Mouse (Mus musculus) limb, embryonic 11.5 days (tissue): ENCODE results near the gene Dmrta1. TPM values are rescaled to one million over a fixed set of nuclear protein-coding genes. Genes with fewer than 3 reads are reported as not detected.

Experiments used
- ATAC-seq: fragments of 200-750 bp; cut with Nextera tagmentation; 2 replicates; pipeline ENCODE4 v1.8.0; 2017; ENCODE audit warnings: low read depth; ENCODE audit not compliant: insufficient number of reproducible peaks, low FRiP score, low TSS enrichment
- DNase-seq: peaks from one replicate; pipeline ENCODE4 v3.0.0-alpha.2; 2015; ENCODE audit warnings: low spot score
- H3K27ac ChIP-seq: fragments of 300-500 bp; sonication (generic); replicated peaks from 2 replicates; pipeline ENCODE4 v1.5.1; 2014; ENCODE audit warnings: low read depth, mild to moderate bottlenecking, low read length
- H3K27me3 ChIP-seq: fragments of 300-500 bp; sonication (generic); 2 replicates; pipeline ENCODE4 v1.6.1; 2014; ENCODE audit warnings: mild to moderate bottlenecking, low read length, mixed read lengths; ENCODE audit not compliant: control insufficient read depth, insufficient read depth
- H3K36me3 ChIP-seq: fragments of 300-500 bp; sonication (generic); 2 replicates; pipeline ENCODE4 v1.6.1; 2014; ENCODE audit warnings: mild to moderate bottlenecking, low read length, moderate library complexity, mixed read lengths; ENCODE audit not compliant: control insufficient read depth, insufficient read depth
- H3K4me1 ChIP-seq: fragments of 300-500 bp; sonication (generic); 2 replicates; pipeline ENCODE4 v1.6.1; 2014; ENCODE audit warnings: low read length, mixed read lengths; ENCODE audit not compliant: control insufficient read depth, insufficient read depth
- H3K4me2 ChIP-seq: fragments of 300-500 bp; sonication (generic); 2 replicates; pipeline ENCODE4 v1.6.1; 2014; ENCODE audit warnings: low read depth, mild to moderate bottlenecking, moderate library complexity; ENCODE audit not compliant: severe bottlenecking
- H3K4me3 ChIP-seq: fragments of 300-500 bp; sonication (generic); 2 replicates; pipeline ENCODE4 v1.5.1; 2014; ENCODE audit warnings: low read depth, low read length
- H3K9ac ChIP-seq: fragments of 300-500 bp; sonication (generic); 2 replicates; pipeline ENCODE4 v1.6.1; 2014; ENCODE audit warnings: mild to moderate bottlenecking, low read length
- H3K9me3 ChIP-seq: fragments of 300-500 bp; sonication (generic); 2 replicates; pipeline ENCODE4 v1.6.1; 2016; ENCODE audit warnings: low read length; ENCODE audit not compliant: control insufficient read depth
- WGBS: fragments of 180-500 bp; shearing (Covaris S2); extraction: QIAGEN DNeasy Blood & Tissue Kit; methylation state at CpG from one replicate; pipeline ENCODE4 v1.1.7; 2014; 5-methylcytosine and 5-hydroxymethylcytosine counted together
- polyA plus RNA-seq: library from polyadenylated mRNA; unstranded; fragments of >200 nt; fragmentation: Nextera tagmentation; extraction: Ambion mirVana; gene quantifications from 2 replicates; pipeline ENCODE4 v1.2.1, GENCODE M21; 2014

Dmrta1 gene
- polyA plus RNA-seq = 0.99 and 1.8 TPM in 2 replicates

DNA sequence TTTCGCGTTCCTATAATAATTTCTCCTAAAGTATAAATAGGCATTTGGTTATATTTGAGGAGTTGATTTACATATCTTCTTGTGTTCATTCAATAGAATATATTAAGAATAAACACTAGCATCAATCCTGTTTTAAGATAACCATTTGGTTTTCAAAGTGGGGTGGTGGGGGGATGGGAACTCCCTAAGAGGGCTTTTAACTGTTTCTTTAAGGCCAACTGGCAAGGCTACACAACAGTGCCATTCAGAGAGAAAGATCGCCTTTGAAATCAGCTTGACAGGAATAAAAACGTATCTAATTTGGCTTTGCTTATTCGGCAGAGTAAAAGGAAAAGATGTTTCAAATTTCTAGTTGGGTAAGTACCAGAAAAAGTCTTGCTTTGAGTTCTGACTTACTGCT is at the start of gene Dmrta1:
Gene Dmrta1 (plus strand): TSS at position 242 of the 400 bp plus-strand sequence.
- no peaks in the 10 kb centered on the region for H3K9me3 ChIP-seq
- no peak within 1 kb of the TSS for H3K4me3 ChIP-seq
- no peaks in the 10 kb centered on the region for H3K4me1 ChIP-seq
- no peak within 1 kb of the TSS for H3K9ac ChIP-seq
- no peaks in the 10 kb centered on the region for H3K27me3 ChIP-seq
- WGBS = 53% methylated on average over 5 of the region's 5 CpGs
- no peak within 1 kb of the TSS for H3K27ac ChIP-seq
- H3K36me3 ChIP-seq = no peaks in the 10 kb centered on the region
- no peak for DNase-seq
- H3K4me2 ChIP-seq = no peak within 1 kb of the TSS
- ATAC-seq = no peak

DNA sequence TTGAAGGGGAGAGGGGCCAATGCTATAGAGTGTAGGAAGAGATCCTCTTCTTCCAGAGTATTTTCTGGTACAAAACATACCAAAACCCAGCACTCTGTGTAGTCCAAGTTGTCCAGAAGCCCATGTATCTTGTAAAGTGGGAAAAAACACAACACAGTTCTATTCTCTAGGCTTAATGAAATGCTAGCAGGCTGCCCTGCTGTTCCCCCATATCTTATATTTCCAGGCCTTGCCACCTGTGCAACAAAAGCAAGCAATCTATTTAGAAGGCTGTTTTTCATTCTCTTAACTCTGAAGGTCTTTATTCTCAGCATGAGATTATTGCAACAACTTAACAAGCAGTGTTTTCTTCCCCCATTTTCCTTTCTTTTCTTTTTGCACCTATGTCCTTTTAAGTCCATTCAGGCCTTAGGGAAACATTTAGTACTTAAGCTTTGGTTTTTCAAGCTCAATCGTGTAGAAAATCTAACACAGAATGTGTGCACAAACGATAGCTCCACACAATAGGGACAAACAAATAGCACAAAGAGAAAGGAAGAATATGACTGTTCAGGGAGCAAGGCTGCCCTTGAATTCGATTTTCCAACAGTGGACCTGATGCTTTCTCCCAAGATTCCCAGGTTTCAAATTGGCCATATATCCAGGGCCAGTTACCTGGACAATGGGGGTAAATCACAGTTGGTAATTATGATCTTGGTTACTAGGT is 48.7 kb upstream of the Dmrta1 start:
- no peaks in the 10 kb centered on the region for H3K36me3 ChIP-seq
- WGBS = 63% methylated on average over 3 of the region's 3 CpGs
- no peaks in the 10 kb centered on the region for H3K9me3 ChIP-seq
- no peak overlapping the region for H3K9ac ChIP-seq
- no peaks in the 10 kb centered on the region for H3K4me1 ChIP-seq
- DNase-seq (no peak), ATAC-seq (no peak)
- H3K4me2 ChIP-seq = no peak overlapping the region
- no peaks in the 10 kb centered on the region for H3K27me3 ChIP-seq
- no peak overlapping the region for H3K27ac ChIP-seq
- H3K4me3 ChIP-seq = no peak overlapping the region

- ATAC-seq = no peak
These were observed 47.7 kb upstream of the Dmrta1 start for GRCm38 (mm10) chr4:89631560-89631959.

GRCm38 (mm10) chr4:89638651-89639050 is 40.6 kb upstream of the Dmrta1 start:
- DNase-seq (no peak), ATAC-seq (no peak)
- no peaks in the 10 kb centered on the region for H3K27me3 ChIP-seq
- H3K4me2 ChIP-seq = no peak overlapping the region
- 49% methylated on average over 6 of the region's 6 CpGs for WGBS
- no peak overlapping the region for H3K27ac ChIP-seq
- H3K4me1 ChIP-seq = no peaks in the 10 kb centered on the region
- no peaks in the 10 kb centered on the region for H3K36me3 ChIP-seq
- H3K9me3 ChIP-seq = no peaks in the 10 kb centered on the region
- no peak overlapping the region for H3K9ac ChIP-seq
- no peak overlapping the region for H3K4me3 ChIP-seq

More at GRCm38 (mm10) chr4:89631560-89631959, 47.7 kb upstream of the Dmrta1 start:
- H3K4me1 ChIP-seq = no peaks in the 10 kb centered on the region
- H3K9ac ChIP-seq = no peak overlapping the region
- no peak for DNase-seq
- no peak overlapping the region for H3K27ac ChIP-seq
- no peaks in the 10 kb centered on the region for H3K36me3 ChIP-seq
- WGBS = 75% methylated on average over 6 of the region's 6 CpGs
- H3K4me2 ChIP-seq = no peak overlapping the region
- H3K27me3 ChIP-seq = no peaks in the 10 kb centered on the region
- no peak overlapping the region for H3K4me3 ChIP-seq
- H3K9me3 ChIP-seq = no peaks in the 10 kb centered on the region

DNA sequence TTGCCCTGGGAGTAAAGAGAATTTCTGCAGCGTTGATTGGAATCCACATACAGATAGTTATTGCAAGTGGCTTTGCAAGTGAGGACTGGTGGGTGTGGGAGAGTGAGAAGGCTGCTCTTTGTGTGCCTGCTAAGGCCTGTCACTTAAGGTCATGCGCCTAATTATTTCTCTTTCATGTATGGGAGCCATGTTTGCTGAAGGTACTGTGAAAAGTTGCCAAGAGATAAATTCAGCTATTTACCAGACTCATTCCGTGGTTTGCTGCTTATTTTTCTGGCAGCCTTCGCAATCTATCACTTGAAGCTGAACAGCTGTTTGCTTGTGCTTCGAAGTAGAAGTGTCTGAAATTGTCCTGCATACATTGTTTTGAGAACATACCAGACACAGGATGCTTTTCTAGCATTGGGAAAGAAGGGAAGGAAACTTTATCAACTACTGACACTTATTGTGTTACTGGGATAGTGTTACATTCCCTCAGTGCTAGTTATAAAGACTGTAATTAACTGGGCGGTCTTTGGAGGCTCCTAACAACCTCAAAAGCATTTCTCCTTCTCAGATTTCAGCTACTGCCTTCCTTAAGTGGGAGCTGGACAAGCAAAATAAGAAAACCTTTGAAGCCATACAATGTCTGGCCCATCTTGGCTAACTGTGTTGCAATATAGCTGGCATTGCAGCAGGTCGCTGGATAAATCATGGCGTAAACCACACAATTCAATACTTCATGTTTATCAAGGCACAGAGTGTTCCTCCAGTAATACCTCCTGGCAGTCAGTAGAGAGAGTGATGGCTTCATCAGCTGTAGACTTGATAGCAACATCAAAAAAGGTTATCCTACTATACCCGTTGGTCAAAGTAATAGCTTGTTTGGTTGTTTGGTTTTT is 34.8 kb upstream of the Dmrta1 start:
- H3K4me2 ChIP-seq = no peak overlapping the region
- H3K27ac ChIP-seq = no peak overlapping the region
- DNase-seq (no peak), ATAC-seq (no peak)
- H3K9me3 ChIP-seq = no peaks in the 10 kb centered on the region
- H3K27me3 ChIP-seq = no peaks in the 10 kb centered on the region
- WGBS = 63% methylated on average over 9 of the region's 9 CpGs
- H3K9ac ChIP-seq = no peak overlapping the region
- no peaks in the 10 kb centered on the region for H3K4me1 ChIP-seq
- H3K4me3 ChIP-seq = no peak overlapping the region
- H3K36me3 ChIP-seq = no peaks in the 10 kb centered on the region

- H3K4me3 ChIP-seq = no peak overlapping the region
- no peak overlapping the region for H3K9ac ChIP-seq
- no peaks in the 10 kb centered on the region for H3K4me1 ChIP-seq
- WGBS = 90% methylated on average over 20 of the region's 20 CpGs
- DNase-seq (no peak), ATAC-seq (no peak)
- no peaks in the 10 kb centered on the region for H3K36me3 ChIP-seq
- H3K9me3 ChIP-seq = no peaks in the 10 kb centered on the region
- H3K4me2 ChIP-seq = no peak overlapping the region
- H3K27ac ChIP-seq = no peak overlapping the region
- no peaks in the 10 kb centered on the region for H3K27me3 ChIP-seq
These were observed 28.6 kb upstream of the Dmrta1 start for GRCm38 (mm10) chr4:89650352-89651311.

DNA sequence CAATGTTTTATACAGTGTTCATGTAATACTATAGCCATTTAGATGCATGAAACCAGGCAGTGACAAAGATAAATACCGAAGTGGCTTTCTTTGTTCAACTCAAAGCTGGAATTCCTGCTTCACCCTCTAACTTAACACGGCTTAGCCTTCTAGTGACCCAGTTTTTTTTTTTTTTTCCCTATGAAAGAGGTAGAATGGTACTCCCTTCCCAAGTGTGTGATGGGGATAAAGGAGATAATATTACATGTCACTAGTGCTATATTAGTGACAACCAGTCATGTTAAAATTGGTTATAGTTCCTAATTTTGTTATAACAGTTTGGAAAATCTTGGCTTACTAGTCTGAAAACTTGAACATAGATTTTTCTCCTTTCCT is 27.9 kb upstream of the Dmrta1 start:
- Histone ChIP-seq H3K36me3 (no peaks in the 10 kb centered on the region), H3K4me1 (no peaks in the 10 kb centered on the region), H3K9ac (no peak overlapping the region), H3K4me2 (no peak overlapping the region), H3K4me3 (no peak overlapping the region), H3K9me3 (no peaks in the 10 kb centered on the region), H3K27ac (no peak overlapping the region), H3K27me3 (no peaks in the 10 kb centered on the region)
- DNase-seq (no peak), ATAC-seq (no peak)
- 90% methylated on average over 2 of the region's 2 CpGs for WGBS

GRCm38 (mm10) chr4:89651779-89652178 is 27.5 kb upstream of the Dmrta1 start:
- Histone ChIP-seq H3K4me1 (no peaks in the 10 kb centered on the region), H3K4me3 (no peak overlapping the region), H3K27ac (no peak overlapping the region), H3K4me2 (no peak overlapping the region), H3K27me3 (no peaks in the 10 kb centered on the region), H3K9me3 (no peaks in the 10 kb centered on the region), H3K9ac (no peak overlapping the region), H3K36me3 (no peaks in the 10 kb centered on the region)
- DNase-seq (no peak), ATAC-seq (no peak)
- WGBS = 76% methylated on average over 1 of the region's 1 CpGs
